Mouse (Mus musculus) forebrain, embryonic 13.5 days (tissue): ENCODE results near the gene Fcer1g. TPM values are rescaled to one million over a fixed set of nuclear protein-coding genes. Genes with fewer than 3 reads are reported as not detected.

Source experiments
- ATAC-seq: fragments of 200-750 bp; cut with Nextera tagmentation; 2 replicates; pipeline ENCODE4 v1.8.0; 2017
- H3K27ac ChIP-seq: fragments of 300-500 bp; sonication (generic); 2 replicates; pipeline ENCODE4 v1.5.1; 2015; ENCODE audit warnings: inconsistent platforms, mild to moderate bottlenecking, moderate library complexity
- H3K27me3 ChIP-seq: fragments of 300-500 bp; sonication (generic); 2 replicates; pipeline ENCODE4 v1.6.1; 2015; ENCODE audit warnings: mild to moderate bottlenecking, inconsistent platforms
- H3K36me3 ChIP-seq: fragments of 300-500 bp; sonication (generic); 2 replicates; pipeline ENCODE4 v1.6.1; 2015; ENCODE audit warnings: mild to moderate bottlenecking, inconsistent platforms; ENCODE audit not compliant: poor library complexity, severe bottlenecking
- H3K4me1 ChIP-seq: fragments of 300-500 bp; sonication (generic); 2 replicates; pipeline ENCODE4 v1.6.1; 2015; ENCODE audit warnings: inconsistent platforms
- H3K4me2 ChIP-seq: fragments of 300-500 bp; sonication (generic); 2 replicates; pipeline ENCODE4 v1.6.1; 2015; ENCODE audit warnings: inconsistent platforms, mild to moderate bottlenecking, moderate library complexity
- H3K4me3 ChIP-seq: fragments of 300-500 bp; sonication (generic); 2 replicates; pipeline ENCODE4 v1.5.1; 2015; ENCODE audit warnings: mild to moderate bottlenecking, inconsistent platforms
- H3K9ac ChIP-seq: fragments of 300-500 bp; sonication (generic); 2 replicates; pipeline ENCODE4 v1.6.1; 2015; ENCODE audit warnings: mild to moderate bottlenecking, inconsistent platforms
- H3K9me3 ChIP-seq: fragments of 300-500 bp; sonication (generic); replicated peaks from 2 replicates; pipeline ENCODE4 v1.6.1; 2016; ENCODE audit warnings: inconsistent platforms
- WGBS: fragments of 180-500 bp; shearing (Covaris S2); methylation state at CpG from one replicate; pipeline ENCODE4 v1.1.7; 2015; 5-methylcytosine and 5-hydroxymethylcytosine counted together
- polyA plus RNA-seq: library from polyadenylated mRNA; unstranded; fragments of >200 nt; fragmentation: Nextera tagmentation; extraction: Ambion mirVana; gene quantifications from 2 replicates; pipeline ENCODE4 v1.2.1, GENCODE M21; 2015

The Fcer1g gene
- polyA plus RNA-seq, 1 experiment from 2014 or later = 12.3 TPM

DNA sequence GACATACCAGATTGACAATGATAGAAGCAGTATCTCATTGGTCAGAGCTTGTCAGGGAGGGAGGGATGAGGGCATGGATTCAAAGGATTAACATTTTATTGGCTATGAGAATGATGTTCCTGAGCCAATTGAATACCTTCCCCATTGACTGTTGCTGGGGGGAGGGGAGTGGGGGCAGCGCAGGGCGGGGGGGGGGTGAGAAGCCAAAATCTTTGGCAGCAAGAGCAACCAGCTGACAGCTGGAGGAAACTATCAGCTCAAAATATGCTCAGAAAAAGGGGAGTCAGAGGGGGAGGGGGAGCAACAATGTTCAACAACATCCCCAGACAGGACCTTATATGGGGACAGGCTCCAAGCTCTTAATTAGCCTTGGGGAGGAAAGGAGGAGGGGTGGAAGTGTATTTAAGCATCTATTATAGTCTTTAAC is 29.0 kb upstream of the Fcer1g start:
- 6% methylated on average over 2 of the region's 2 CpGs for WGBS
- Histone ChIP-seq H3K9me3 (no peaks in the 10 kb centered on the region), H3K4me2 (peak overlapping the region; percentile 61), H3K4me3 (peak overlapping the region; percentile 30; the same call in 1 of the 2 replicates), H3K9ac (no peak overlapping the region), H3K36me3 (no peaks in the 10 kb centered on the region), H3K4me1 (peaks cover 17% of the 10 kb centered on the region), H3K27ac (peak overlapping the region; percentile 91), H3K27me3 (no peaks in the 10 kb centered on the region)
- ATAC-seq = peak; percentile 94

GRCm38 (mm10) chr1:171262594-171263130 is 28.5 kb upstream of the Fcer1g start:
- Histone ChIP-seq H3K9me3 (no peaks in the 10 kb centered on the region), H3K36me3 (peaks cover 3% of the 10 kb centered on the region; the same call in 1 of the 2 replicates), H3K4me2 (peak overlapping the region; percentile 61), H3K27me3 (no peaks in the 10 kb centered on the region), H3K9ac (peak overlapping the region; percentile 53), H3K4me3 (peak overlapping the region; percentile 30), H3K27ac (peak overlapping the region; percentile 91), H3K4me1 (peaks cover 17% of the 10 kb centered on the region)
- 5% methylated on average over 8 of the region's 8 CpGs for WGBS
- peak; percentile 80 for ATAC-seq

GRCm38 (mm10) chr1:171260316-171260715 is 26.2 kb upstream of the Fcer1g start:
- ATAC-seq = no peak
- 94% methylated on average over 3 of the region's 3 CpGs for WGBS

GRCm38 (mm10) chr1:171258921-171259320 is 24.8 kb upstream of the Fcer1g start:
- Histone ChIP-seq H3K36me3 (peaks cover 11% of the 10 kb centered on the region; the same call in 1 of the 2 replicates), H3K9ac (no peak overlapping the region), H3K9me3 (no peaks in the 10 kb centered on the region), H3K4me3 (no peak overlapping the region), H3K4me2 (no peak overlapping the region), H3K27me3 (no peaks in the 10 kb centered on the region), H3K4me1 (peaks cover 16% of the 10 kb centered on the region), H3K27ac (no peak overlapping the region)
- ATAC-seq = no peak
- 82% methylated on average over 17 of the region's 17 CpGs for WGBS

More at GRCm38 (mm10) chr1:171260316-171260715, 26.2 kb upstream of the Fcer1g start:
- H3K9me3 ChIP-seq = no peaks in the 10 kb centered on the region
- H3K4me3 ChIP-seq = no peak overlapping the region
- no peak overlapping the region for H3K9ac ChIP-seq
- H3K4me2 ChIP-seq = no peak overlapping the region
- no peak overlapping the region for H3K27ac ChIP-seq
- H3K27me3 ChIP-seq = no peaks in the 10 kb centered on the region
- peaks cover 17% of the 10 kb centered on the region for H3K4me1 ChIP-seq
- H3K36me3 ChIP-seq = peaks cover 11% of the 10 kb centered on the region; the same call in 1 of the 2 replicates

- Histone ChIP-seq H3K4me2 (no peak overlapping the region), H3K9ac (no peak overlapping the region), H3K4me1 (peaks cover 9% of the 10 kb centered on the region), H3K36me3 (peaks cover 11% of the 10 kb centered on the region; the same call in 1 of the 2 replicates), H3K4me3 (no peak overlapping the region), H3K27ac (no peak overlapping the region), H3K27me3 (no peaks in the 10 kb centered on the region), H3K9me3 (no peaks in the 10 kb centered on the region)
- WGBS = 90% methylated on average over 9 of the region's 9 CpGs
- ATAC-seq = no peak
Measured at GRCm38 (mm10) chr1:171257781-171258180, 23.6 kb upstream of the Fcer1g start.

DNA sequence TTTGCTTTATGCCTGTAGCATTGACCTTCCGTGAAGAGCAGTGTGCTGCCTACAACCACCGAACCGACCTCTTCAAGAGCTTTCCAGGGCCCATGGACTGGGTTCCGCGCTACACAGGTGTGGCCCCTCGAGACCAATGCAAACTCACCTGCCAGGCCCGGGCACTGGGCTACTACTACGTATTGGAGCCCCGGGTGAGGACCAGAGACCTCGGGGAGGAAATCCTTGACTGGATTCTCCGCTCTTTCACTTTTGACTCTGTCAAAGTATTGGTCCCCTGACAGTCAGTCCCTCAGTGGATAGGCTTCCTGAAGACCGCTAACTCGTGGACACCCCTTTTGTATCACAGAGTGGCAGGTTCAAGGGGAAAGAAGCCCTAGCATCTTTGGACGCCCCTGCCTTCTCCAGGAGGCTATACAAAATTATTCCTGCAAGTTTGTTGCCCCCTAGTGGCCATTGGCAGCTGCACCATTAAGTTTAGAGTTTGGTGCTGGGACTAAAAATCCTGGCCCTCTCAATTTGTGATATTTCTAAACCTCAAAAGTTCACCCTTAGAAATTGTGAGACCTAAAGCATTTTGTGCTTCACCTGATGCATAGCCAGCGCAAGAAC is 22.9 kb upstream of the Fcer1g start:
- Histone ChIP-seq H3K9me3 (no peaks in the 10 kb centered on the region), H3K27me3 (no peaks in the 10 kb centered on the region), H3K27ac (no peak overlapping the region), H3K4me2 (no peak overlapping the region), H3K9ac (no peak overlapping the region), H3K4me3 (no peak overlapping the region), H3K36me3 (peaks cover 11% of the 10 kb centered on the region; the same call in 1 of the 2 replicates), H3K4me1 (peaks cover 9% of the 10 kb centered on the region)
- no peak; the same call in 1 of the 2 replicates for ATAC-seq
- WGBS = 67% methylated on average over 15 of the region's 15 CpGs

DNA sequence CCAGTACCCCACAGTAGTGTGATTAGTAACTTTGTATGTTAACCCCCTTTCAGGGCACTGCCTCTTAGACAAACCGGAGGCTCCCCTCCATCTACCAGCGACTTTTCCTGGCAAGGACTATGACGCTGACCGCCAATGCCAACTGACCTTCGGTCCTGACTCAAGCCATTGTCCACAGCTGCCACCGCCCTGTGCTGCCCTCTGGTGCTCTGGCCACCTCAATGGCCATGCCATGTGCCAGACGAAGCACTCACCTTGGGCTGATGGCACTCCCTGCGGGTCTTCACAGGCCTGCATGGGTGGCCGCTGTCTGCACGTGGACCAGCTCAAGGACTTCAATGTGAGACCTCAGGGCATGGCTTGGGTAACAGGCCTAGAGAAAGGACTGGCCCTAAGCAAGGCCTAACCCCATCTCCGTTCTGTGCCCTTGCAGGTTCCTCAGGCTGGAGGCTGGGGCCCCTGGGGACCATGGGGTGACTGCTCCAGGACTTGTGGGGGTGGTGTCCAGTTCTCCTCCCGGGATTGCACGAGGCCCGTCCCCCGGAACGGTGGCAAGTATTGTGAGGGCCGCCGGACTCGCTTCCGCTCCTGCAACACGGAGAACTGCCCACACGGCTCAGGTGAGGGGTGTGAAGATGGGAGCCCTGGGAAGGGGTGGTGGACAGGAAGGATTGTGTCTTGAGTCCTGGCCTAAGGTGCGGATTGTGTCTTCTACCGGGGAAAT is 22.1 kb upstream of the Fcer1g start:
- no peak overlapping the region for H3K9ac ChIP-seq
- H3K27ac ChIP-seq = no peak overlapping the region
- no peak for ATAC-seq
- no peaks in the 10 kb centered on the region for H3K27me3 ChIP-seq
- WGBS = 90% methylated on average over 24 of the region's 24 CpGs
- H3K36me3 ChIP-seq = peaks cover 11% of the 10 kb centered on the region; the same call in 1 of the 2 replicates
- H3K9me3 ChIP-seq = no peaks in the 10 kb centered on the region
- H3K4me3 ChIP-seq = no peak overlapping the region
- peaks cover 15% of the 10 kb centered on the region for H3K4me1 ChIP-seq
- no peak overlapping the region for H3K4me2 ChIP-seq

DNA sequence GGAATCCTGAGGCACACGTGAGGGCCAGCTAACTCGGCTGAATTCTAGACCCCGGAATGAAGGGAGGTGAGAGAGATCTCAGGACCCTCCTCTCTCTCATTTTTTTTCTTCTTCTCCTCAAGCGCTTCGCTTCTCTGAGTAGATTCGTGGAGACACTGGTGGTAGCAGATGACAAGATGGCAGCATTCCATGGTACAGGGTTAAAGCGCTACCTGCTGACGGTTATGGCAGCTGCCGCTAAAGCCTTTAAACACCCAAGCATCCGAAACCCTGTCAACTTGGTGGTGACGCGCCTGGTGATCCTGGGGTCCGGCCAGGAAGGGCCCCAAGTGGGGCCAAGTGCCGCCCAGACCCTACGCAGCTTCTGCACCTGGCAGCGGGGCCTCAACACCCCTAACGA is 18.2 kb upstream of the Fcer1g start:
- H3K9ac ChIP-seq = peak overlapping the region; percentile 56
- H3K36me3 ChIP-seq = peaks cover 6% of the 10 kb centered on the region; the same call in 1 of the 2 replicates
- peak overlapping the region; percentile 33 for H3K4me3 ChIP-seq
- ATAC-seq = no peak
- peak overlapping the region; percentile 59 for H3K4me2 ChIP-seq
- H3K9me3 ChIP-seq = no peaks in the 10 kb centered on the region
- WGBS = 43% methylated on average over 17 of the region's 17 CpGs
- peak overlapping the region; percentile 78; the same call in 1 of the 2 replicates for H3K27ac ChIP-seq
- H3K4me1 ChIP-seq = peaks cover 48% of the 10 kb centered on the region
- no peaks in the 10 kb centered on the region for H3K27me3 ChIP-seq

DNA sequence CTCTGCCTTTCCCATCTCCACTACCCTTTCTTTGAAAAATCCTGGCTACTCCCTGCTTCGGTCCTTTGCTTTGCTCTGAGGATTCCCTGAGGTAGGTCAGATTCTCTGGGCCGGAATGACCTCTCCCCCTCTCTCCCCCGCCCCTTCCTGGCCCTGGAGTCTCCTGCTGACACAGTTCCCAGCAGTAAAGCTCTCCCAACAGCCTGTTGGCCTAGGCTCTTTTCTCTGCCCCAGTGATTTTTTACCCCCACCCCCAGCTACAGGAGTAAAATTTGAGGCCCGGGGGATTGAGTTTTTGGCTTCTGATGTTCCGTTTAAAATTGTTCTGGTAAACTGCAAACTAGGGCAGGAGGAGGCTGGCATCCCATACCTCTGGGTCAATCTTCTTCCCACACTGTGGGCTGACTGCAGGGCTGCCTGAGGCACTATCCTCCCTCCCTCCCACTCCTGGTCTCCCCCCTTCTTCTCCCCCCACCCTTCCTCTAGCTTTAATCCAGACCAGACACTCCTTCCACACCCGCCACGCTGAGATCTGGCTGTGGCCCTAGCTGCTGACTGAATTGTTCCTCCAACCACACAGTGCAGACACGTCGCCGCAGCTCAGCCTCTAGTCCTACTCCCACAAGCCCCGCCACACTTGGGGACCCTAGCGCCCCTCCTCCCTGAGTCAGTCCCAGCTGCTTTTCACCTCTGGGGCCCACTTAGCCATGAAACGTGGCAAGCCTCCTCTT is 17.6 kb upstream of the Fcer1g start:
- ATAC-seq = no peak
- Histone ChIP-seq H3K4me1 (peaks cover 49% of the 10 kb centered on the region), H3K4me2 (peak overlapping the region; percentile 59), H3K27ac (peak overlapping the region; percentile 78; the same call in 1 of the 2 replicates), H3K27me3 (no peaks in the 10 kb centered on the region), H3K4me3 (peak overlapping the region; percentile 33), H3K36me3 (peaks cover 5% of the 10 kb centered on the region; the same call in 1 of the 2 replicates), H3K9me3 (no peaks in the 10 kb centered on the region), H3K9ac (peak overlapping the region; percentile 56)
- WGBS = 6% methylated on average over 13 of the region's 13 CpGs

DNA sequence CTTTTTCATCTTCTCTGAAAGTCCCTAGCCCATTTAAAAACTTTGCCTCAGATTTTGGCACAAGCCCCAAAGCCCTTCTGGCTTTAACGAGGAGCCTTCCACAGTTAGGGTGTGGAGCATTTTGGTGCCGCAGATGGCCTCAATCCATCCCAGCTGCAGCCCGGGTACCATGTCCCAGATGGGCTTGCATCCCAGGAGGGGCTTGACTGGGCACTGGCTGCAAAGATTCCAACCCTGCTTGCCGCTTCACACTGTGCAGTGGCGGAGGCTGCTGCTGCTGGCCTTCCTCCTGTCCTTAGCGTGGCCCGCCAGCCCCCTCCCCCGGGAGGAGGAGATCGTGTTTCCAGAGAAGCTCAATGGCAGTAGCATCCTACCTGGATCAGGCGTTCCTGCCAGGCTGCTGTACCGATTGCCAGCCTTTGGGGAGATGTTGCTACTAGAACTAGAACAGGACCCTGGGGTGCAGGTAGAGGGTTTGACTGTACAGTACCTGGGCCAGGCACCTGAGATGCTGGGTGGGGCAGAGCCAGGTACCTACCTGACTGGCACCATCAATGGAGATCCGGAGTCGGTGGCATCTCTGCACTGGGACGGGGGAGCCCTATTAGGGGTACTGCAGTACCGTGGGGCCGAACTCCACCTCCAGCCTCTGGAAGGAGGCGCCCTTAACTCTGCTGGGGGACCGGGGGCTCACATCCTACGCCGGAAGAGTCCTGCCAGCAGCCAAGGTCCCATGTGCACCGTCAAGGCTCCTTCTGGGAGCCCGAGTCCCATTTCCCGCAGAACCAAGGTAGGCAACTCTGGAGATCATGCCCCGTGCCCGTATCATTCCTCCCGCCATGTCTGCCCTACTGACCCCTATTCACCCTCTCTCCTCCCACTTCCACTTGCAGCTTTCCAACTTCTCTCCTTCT is 16.8 kb upstream of the Fcer1g start, which contains the start of gene Ndufs2:
TSS of gene Ndufs2 (minus strand) at position 709 of the 914 bp plus-strand sequence.
- Histone ChIP-seq H3K9me3 (no peaks in the 10 kb centered on the region), H3K4me2 (peak within 1 kb of the TSS; percentile 59), H3K4me1 (peaks cover 54% of the 10 kb centered on the region), H3K27ac (peak within 1 kb of the TSS; percentile 78), H3K4me3 (peak within 1 kb of the TSS; percentile 33), H3K9ac (peak within 1 kb of the TSS; percentile 56), H3K36me3 (no peaks in the 10 kb centered on the region), H3K27me3 (no peaks in the 10 kb centered on the region)
- peak; percentile 50 for ATAC-seq
- WGBS = 17% methylated on average over 24 of the region's 26 CpGs
